Mouse (Mus musculus) neural tube, embryonic 11.5 days (tissue): ENCODE data around the gene Tnfaip1. TPM values are rescaled to one million over a fixed set of nuclear protein-coding genes. Genes with fewer than 3 reads are reported as not detected.
A peak's percentile ranks its signal among the peaks of the same experiment; 100 is the strongest.

Experiments used
- ATAC-seq: fragments of 200-750 bp; cut with Nextera tagmentation; 2 replicates; pipeline ENCODE4 v1.8.0; 2017; ENCODE audit warnings: moderate number of reproducible peaks, mild to moderate bottlenecking, moderate TSS enrichment, moderate library complexity; ENCODE audit not compliant: insufficient read depth, low FRiP score, low TSS enrichment
- DNase-seq: peaks from one replicate; pipeline ENCODE4 v3.0.0-alpha.2; 2015; ENCODE audit warnings: low spot score
- H3K27ac ChIP-seq: fragments of 300-500 bp; sonication (generic); 2 replicates; pipeline ENCODE4 v1.5.1; 2014; ENCODE audit warnings: low read depth, mild to moderate bottlenecking, low read length
- H3K27me3 ChIP-seq: fragments of 300-500 bp; sonication (generic); 2 replicates; pipeline ENCODE4 v1.6.1; 2014; ENCODE audit warnings: mild to moderate bottlenecking, low read length, mixed read lengths; ENCODE audit not compliant: control insufficient read depth, insufficient read depth
- H3K36me3 ChIP-seq: fragments of 300-500 bp; sonication (generic); 2 replicates; pipeline ENCODE4 v1.6.1; 2014; ENCODE audit warnings: mild to moderate bottlenecking, low read length, moderate library complexity, mixed read lengths; ENCODE audit not compliant: control insufficient read depth, insufficient read depth
- H3K4me1 ChIP-seq: fragments of 300-500 bp; sonication (generic); 2 replicates; pipeline ENCODE4 v1.6.1; 2014; ENCODE audit warnings: low read length, mixed read lengths; ENCODE audit not compliant: control insufficient read depth, insufficient read depth
- H3K4me2 ChIP-seq: fragments of 300-500 bp; sonication (generic); 2 replicates; pipeline ENCODE4 v1.6.1; 2014; ENCODE audit warnings: low read depth, mild to moderate bottlenecking, moderate library complexity
- H3K4me3 ChIP-seq: fragments of 300-500 bp; sonication (generic); 2 replicates; pipeline ENCODE4 v1.5.1; 2014; ENCODE audit warnings: low read depth, low read length
- H3K9ac ChIP-seq: fragments of 300-500 bp; sonication (generic); 2 replicates; pipeline ENCODE4 v1.6.1; 2014; ENCODE audit warnings: mild to moderate bottlenecking, low read length
- H3K9me3 ChIP-seq: fragments of 300-500 bp; sonication (generic); 2 replicates; pipeline ENCODE4 v1.6.1; 2016; ENCODE audit warnings: low read length; ENCODE audit not compliant: control insufficient read depth
- WGBS: fragments of 180-500 bp; shearing (Covaris S2); extraction: QIAGEN DNeasy Blood & Tissue Kit; methylation state at CpG from one replicate; pipeline ENCODE4 v1.1.7; 2014; 5-methylcytosine and 5-hydroxymethylcytosine counted together
- polyA plus RNA-seq: library from polyadenylated mRNA; unstranded; fragments of >200 nt; fragmentation: Nextera tagmentation; extraction: Ambion mirVana; gene quantifications from 2 replicates; pipeline ENCODE4 v1.2.1, GENCODE M21; 2014

Tnfaip1 gene
- polyA plus RNA-seq, 1 experiment from 2014 or later = 71.2 TPM

DNA sequence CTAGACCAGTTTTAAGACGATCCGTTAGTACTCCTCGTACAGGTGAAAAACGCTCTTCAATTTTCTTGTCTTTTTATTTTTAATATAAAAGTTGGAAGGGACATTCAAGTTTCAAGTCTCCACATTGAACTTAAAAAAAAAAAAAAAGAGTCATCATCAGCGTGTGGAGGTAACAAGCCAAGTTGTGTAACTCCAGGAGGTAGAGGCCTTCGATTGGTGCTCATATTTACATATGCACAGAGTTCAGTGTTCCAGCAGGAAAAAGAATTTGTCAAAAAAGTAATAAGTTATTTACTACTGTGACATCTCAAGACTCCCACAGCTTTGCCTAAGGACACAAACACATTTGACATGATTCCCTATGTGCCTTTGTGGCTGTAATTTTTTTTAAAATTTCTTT is 31.5 kb upstream of the Tnfaip1 start:
- Histone ChIP-seq H3K27me3 (no peaks in the 10 kb centered on the region), H3K4me3 (no peak overlapping the region), H3K9me3 (no peaks in the 10 kb centered on the region), H3K4me2 (no peak overlapping the region), H3K27ac (no peak overlapping the region), H3K36me3 (no peaks in the 10 kb centered on the region; the same call in 1 of the 2 replicates), H3K4me1 (no peaks in the 10 kb centered on the region), H3K9ac (no peak overlapping the region)
- no peak for ATAC-seq
- no peak for DNase-seq
- 92% methylated on average over 6 of the region's 6 CpGs for WGBS

DNA sequence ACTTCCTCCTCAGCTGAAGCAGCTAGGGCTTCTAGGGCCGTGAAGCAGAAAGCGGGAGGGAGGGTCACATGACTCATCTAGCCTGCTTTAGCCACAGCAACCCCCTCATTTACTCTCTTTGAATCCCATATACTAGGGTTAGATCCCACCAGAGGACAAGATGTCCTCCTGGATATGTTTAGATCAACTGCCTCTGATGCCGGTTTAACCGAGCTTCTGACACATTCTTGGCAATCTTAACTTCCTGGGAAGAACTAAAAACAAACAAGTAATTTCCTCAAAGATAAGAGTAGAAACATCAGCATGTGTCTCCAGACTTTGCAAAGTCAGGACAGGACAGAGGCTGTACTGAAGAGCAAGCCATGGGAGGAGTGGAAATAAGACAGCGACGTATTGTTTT is 30.6 kb upstream of the Tnfaip1 start:
- Histone ChIP-seq H3K9me3 (no peaks in the 10 kb centered on the region), H3K4me1 (no peaks in the 10 kb centered on the region), H3K4me2 (no peak overlapping the region), H3K9ac (no peak overlapping the region), H3K27ac (no peak overlapping the region), H3K27me3 (no peaks in the 10 kb centered on the region), H3K36me3 (no peaks in the 10 kb centered on the region), H3K4me3 (no peak overlapping the region)
- DNase-seq (no peak), ATAC-seq (no peak)
- 83% methylated on average over 6 of the region's 6 CpGs for WGBS

DNA sequence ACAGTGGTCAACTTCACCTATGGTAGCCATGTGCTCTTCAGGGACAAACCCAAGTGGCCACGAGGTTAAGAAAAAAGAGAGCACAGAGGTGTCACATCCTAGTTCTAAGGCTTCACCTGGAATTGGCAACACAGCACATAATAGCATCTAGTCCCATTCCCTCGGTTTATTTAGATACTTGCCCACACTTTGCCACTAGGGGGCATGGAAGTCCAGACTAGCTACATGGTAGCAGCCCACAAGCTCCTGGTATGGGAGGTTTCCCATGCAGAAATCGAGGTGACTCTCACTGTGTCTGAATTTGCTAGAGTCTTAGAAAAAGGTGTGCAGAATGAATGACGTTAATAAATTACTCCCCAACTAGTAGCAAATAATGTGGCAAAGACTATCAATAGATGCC is 24.3 kb upstream of the Tnfaip1 start:
- ATAC-seq = no peak
- Histone ChIP-seq H3K36me3 (no peaks in the 10 kb centered on the region), H3K9me3 (no peaks in the 10 kb centered on the region), H3K4me1 (no peaks in the 10 kb centered on the region), H3K4me3 (no peak overlapping the region), H3K4me2 (no peak overlapping the region), H3K27me3 (no peaks in the 10 kb centered on the region), H3K27ac (no peak overlapping the region), H3K9ac (no peak overlapping the region)
- DNase-seq = peak; percentile 73
- 26% methylated on average over 4 of the region's 4 CpGs for WGBS

DNA sequence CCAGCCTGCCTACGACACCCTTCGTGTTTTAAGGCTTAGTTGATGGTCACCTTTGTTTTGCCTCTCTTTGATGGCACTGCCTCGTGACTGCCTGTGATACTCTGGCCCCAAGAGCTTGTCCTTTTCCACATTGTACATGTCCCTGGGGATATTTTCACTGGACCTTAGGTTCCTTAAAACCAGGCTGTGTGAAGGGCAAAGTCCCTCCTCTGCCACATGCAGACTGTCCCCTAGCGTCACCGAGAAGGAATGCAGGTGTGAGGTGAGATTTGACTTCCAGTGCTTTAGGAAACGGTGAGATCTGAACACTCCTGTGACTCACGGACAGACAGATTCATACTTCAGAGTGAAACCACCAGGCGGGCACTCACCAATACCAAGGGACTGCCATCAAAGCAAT is 21.1 kb upstream of the Tnfaip1 start:
- Histone ChIP-seq H3K4me2 (no peak overlapping the region), H3K9me3 (0 out of 2 replicates have a peak, but pooled peaks cover 2% of the 10 kb centered on the region), H3K36me3 (no peaks in the 10 kb centered on the region), H3K4me1 (no peaks in the 10 kb centered on the region), H3K27ac (no peak overlapping the region), H3K4me3 (no peak overlapping the region), H3K27me3 (no peaks in the 10 kb centered on the region), H3K9ac (no peak overlapping the region)
- ATAC-seq = no peak
- no peak for DNase-seq
- 60% methylated on average over 8 of the region's 8 CpGs for WGBS

DNA sequence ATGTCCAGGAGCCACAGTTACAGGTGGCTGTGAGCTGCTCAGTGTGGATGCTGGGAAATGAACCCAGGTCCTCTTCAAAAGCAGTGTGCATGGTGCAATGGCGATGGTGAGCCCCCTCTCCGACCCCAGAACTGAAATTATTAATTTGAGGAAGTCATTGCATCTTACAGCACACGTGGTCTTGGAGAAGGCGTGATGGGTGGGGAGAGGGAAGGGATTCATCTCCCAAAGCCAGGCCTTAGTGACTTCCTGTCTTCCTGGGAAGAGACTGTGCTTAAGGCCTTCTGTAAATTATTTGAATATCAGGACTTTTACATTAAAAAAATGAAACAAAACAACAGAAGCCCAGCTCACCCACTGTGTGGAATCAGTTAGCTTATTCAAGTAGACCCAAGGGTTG is 19.9 kb upstream of the Tnfaip1 start:
- Histone ChIP-seq H3K9me3 (0 out of 2 replicates have a peak, but pooled peaks cover 2% of the 10 kb centered on the region), H3K4me2 (no peak overlapping the region), H3K36me3 (no peaks in the 10 kb centered on the region), H3K27ac (no peak overlapping the region), H3K4me3 (no peak overlapping the region), H3K4me1 (no peaks in the 10 kb centered on the region), H3K9ac (no peak overlapping the region), H3K27me3 (no peaks in the 10 kb centered on the region)
- no peak for DNase-seq
- 83% methylated on average over 4 of the region's 4 CpGs for WGBS
- no peak for ATAC-seq

DNA sequence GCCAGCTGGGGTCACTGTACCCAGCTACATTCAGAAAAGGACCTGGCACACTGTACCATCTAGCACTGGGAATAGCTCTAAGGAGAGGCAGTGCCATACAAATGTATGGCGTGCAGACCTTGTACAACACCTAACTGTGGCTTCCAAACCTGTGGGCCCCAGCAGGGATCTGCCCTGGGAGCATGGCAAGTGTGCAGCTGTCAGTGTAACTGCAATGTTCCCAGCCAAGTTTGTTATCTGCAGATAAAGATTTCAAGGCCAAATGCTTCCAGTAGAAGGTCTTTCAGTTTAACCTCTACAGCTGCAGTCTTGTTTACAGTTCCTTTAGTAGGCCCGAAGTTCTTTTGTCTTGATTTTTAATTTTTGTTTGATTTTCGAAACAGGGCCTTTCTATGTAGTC is 19.5 kb upstream of the Tnfaip1 start:
- no peak for DNase-seq
- no peak overlapping the region for H3K4me2 ChIP-seq
- H3K4me3 ChIP-seq = no peak overlapping the region
- H3K9me3 ChIP-seq = 0 out of 2 replicates have a peak, but pooled peaks cover 2% of the 10 kb centered on the region
- WGBS = 83% methylated on average over 3 of the region's 3 CpGs
- no peak overlapping the region for H3K9ac ChIP-seq
- H3K27ac ChIP-seq = no peak overlapping the region
- ATAC-seq = no peak
- H3K4me1 ChIP-seq = no peaks in the 10 kb centered on the region
- H3K36me3 ChIP-seq = no peaks in the 10 kb centered on the region
- H3K27me3 ChIP-seq = no peaks in the 10 kb centered on the region

DNA sequence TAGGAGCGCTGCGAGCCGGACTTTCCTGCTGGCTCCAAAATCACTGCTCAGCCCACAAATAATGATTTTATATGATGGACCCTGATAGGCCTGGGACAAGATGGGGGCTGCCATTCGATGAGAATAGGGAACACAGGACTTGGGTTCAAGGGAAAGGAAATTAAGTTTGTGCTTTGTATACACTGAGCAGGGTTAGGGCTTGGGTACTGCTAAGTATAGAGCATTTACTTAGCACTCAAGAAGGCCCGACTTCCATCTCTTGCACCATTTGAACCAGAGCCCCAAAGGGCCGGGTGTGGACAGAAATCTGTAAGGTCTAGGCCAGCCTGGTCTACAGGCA is 14.9 kb upstream of the Tnfaip1 start:
- H3K4me3 ChIP-seq = peak overlapping the region; percentile 59
- peak overlapping the region; percentile 65 for H3K9ac ChIP-seq
- H3K27me3 ChIP-seq = no peaks in the 10 kb centered on the region
- H3K9me3 ChIP-seq = 0 out of 2 replicates have a peak, but pooled peaks cover 2% of the 10 kb centered on the region
- no peak for DNase-seq
- peaks cover 13% of the 10 kb centered on the region for H3K4me1 ChIP-seq
- 37% methylated on average over 6 of the region's 6 CpGs for WGBS
- peak; percentile 29; the same call in 1 of the 2 replicates for ATAC-seq
- H3K36me3 ChIP-seq = no peaks in the 10 kb centered on the region
- H3K4me2 ChIP-seq = peak overlapping the region; percentile 72
- H3K27ac ChIP-seq = peak overlapping the region; percentile 72; the same call in 1 of the 2 replicates

DNA sequence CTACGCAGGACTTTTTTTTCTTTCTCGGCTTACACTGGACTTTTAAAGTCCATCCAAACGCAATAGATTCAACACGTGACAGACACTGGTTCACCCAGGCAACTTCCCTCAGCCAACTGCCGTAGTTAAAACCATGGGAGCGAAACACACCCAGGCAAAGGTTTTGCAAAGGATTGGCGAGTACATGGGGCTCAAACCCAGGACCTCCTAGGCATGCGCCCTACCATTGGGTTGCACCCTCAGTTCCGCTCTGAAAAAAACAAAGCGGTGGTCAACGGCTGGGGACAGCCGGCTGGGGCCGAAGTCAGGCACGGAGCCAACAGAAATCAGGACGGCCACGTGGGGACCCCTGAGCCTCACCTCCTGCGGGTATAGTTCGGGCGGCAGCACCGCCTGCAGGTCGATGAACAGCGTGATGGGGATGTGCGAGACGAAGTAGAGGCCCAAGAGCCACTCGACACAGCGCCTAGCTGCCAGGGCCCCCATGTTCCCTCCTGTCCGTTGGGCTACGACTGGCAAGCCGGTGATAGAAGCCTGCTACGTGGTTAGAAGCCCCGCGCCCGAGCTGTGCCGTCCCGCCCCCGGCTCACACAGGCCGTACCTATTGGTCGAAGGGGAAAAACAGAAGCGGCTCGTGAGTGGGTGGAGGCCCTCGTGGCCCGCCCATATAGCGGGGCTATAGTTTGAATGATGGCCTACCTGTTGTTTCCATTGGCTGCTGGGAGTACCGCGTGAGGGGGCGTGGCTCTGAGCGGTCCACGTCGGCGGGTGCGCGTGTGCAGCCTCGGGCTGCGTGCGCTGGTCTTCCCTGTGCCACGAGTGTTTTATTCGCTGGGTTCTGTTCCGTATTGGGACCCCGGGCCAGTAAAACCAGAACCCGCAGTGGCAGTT is 14.3 kb upstream of the Tnfaip1 start, which contains the start of gene Tmem97:
Gene Tmem97, minus strand, starts transcription at position 610 of the 891 bp plus-strand sequence.
- H3K4me3 ChIP-seq = peak within 1 kb of the TSS; percentile 59
- no peaks in the 10 kb centered on the region for H3K36me3 ChIP-seq
- peaks cover 13% of the 10 kb centered on the region for H3K4me1 ChIP-seq
- under 1% methylated on average over 60 of the region's 60 CpGs for WGBS
- peak within 1 kb of the TSS; percentile 78 for H3K27ac ChIP-seq
- no peaks in the 10 kb centered on the region for H3K27me3 ChIP-seq
- DNase-seq = peak; percentile 95
- 0 out of 2 replicates have a peak, but pooled peaks cover 2% of the 10 kb centered on the region for H3K9me3 ChIP-seq
- ATAC-seq = peak; percentile 99
- H3K9ac ChIP-seq = peak within 1 kb of the TSS; percentile 70
- H3K4me2 ChIP-seq = peak within 1 kb of the TSS; percentile 72
